Mouse (Mus musculus) left cerebral cortex, postnatal 14 days (tissue): ENCODE data around the gene Olfr1286. TPM values are rescaled to one million over a fixed set of nuclear protein-coding genes. Genes with fewer than 3 reads are reported as not detected.

ENCODE experiments used
- DNase-seq, 2 experiments: peaks; one replicate each; pipeline ENCODE4 v3.0.0; 2021 to 2022; ENCODE audit warnings: low spot score in 2 of 2, mixed read lengths in 1 of 2
- intact Hi-C: fragments of 180-260 bp; cut with DNase I; formaldehyde crosslinking; loops from one replicate; pipeline ENCODE4 v1.15.1; 2025
- long read RNA-seq, 2 experiments: library from polyadenylated mRNA; stranded (forward); transcript quantifications; one replicate each; pipeline ENCODE4 v2.0.0; 2021
- total RNA-seq, 2 experiments: library from RNA; stranded (reverse); gene quantifications; 2 replicates each; pipeline ENCODE4 v1.2.3; 2021

The Olfr1286 gene
- total RNA-seq, result not detected
- long read RNA-seq, experiment 1, result 0 reads
- long read RNA-seq, experiment 2, result 0 reads

GRCm38 (mm10) chr2:111422931-111423330, at the start of gene Olfr1286:
Gene Olfr1286, minus strand, starts transcription at chr2:111423115.
- DNase-seq, result no peak
- intact Hi-C loops, result no loop called here

GRCm38 (mm10) chr2:111448842-111449241, 25.9 kb upstream of the Olfr1286 start, which contains the start of gene Olfr1287:
Gene Olfr1287, plus strand, starts transcription at chr2:111449142.
- no peak for DNase-seq
- intact Hi-C loops, result no loop called here

GRCm38 (mm10) chr2:111375222-111375621, 47.7 kb downstream of the Olfr1286 start, which contains the start of gene Olfr1284:
Gene Olfr1284, plus strand, starts transcription at chr2:111375522.
- no peak for DNase-seq
- intact Hi-C loops, result no loop called here

Other genes with a start within 250 kb of the Olfr1286 start
- gene 4930430A15Rik, start 193.5 kb downstream of the Olfr1286 start, total RNA-seq, result not detected
- not detected for gene Olfr1275, start 187.8 kb downstream of the Olfr1286 start, total RNA-seq
- not detected for gene Olfr1276, start 168.6 kb downstream of the Olfr1286 start, total RNA-seq
- not detected for gene Olfr1277, start 149.0 kb downstream of the Olfr1286 start, total RNA-seq
- gene Olfr1278, start 133.0 kb downstream of the Olfr1286 start, total RNA-seq, result not detected
- not detected for gene Olfr1279, start 122.5 kb downstream of the Olfr1286 start, total RNA-seq
- not detected for gene Olfr1280, start 109.1 kb downstream of the Olfr1286 start, total RNA-seq
- gene Olfr1281, start 96.6 kb downstream of the Olfr1286 start, total RNA-seq, result not detected
- gene Olfr1282, start 87.0 kb downstream of the Olfr1286 start, total RNA-seq, result not detected
- not detected for gene Olfr1283, start 56.3 kb downstream of the Olfr1286 start, total RNA-seq
- gene Olfr1284, start 47.6 kb downstream of the Olfr1286 start, total RNA-seq, result not detected
- gene Olfr1287, start 26.0 kb upstream of the Olfr1286 start, total RNA-seq, result not detected
- not detected for gene Olfr1288, start 51.0 kb upstream of the Olfr1286 start, total RNA-seq
- not detected for gene Olfr1289, start 57.7 kb upstream of the Olfr1286 start, total RNA-seq
- gene Olfr1290, start 70.7 kb upstream of the Olfr1286 start, total RNA-seq, result not detected
- gene Olfr1291-ps1, start 74.1 kb upstream of the Olfr1286 start, total RNA-seq, result not detected
- not detected for gene Olfr1293-ps, start 102.1 kb upstream of the Olfr1286 start, total RNA-seq
- not detected for gene Olfr1294, start 117.2 kb upstream of the Olfr1286 start, total RNA-seq
- gene Olfr1295, start 146.6 kb upstream of the Olfr1286 start, total RNA-seq, result not detected
- not detected for gene Olfr1297, start 203.4 kb upstream of the Olfr1286 start, total RNA-seq
- not detected for gene Olfr1298, start 226.1 kb upstream of the Olfr1286 start, total RNA-seq
- gene Olfr1299, start 238.3 kb upstream of the Olfr1286 start, total RNA-seq, result not detected